Mouse (Mus musculus) embryo, embryonic 10.5 days (tissue): ENCODE measurements around the gene Spata21.

Experiments
- DNase-seq: peaks from one replicate; pipeline ENCODE4 v3.0.0-alpha.2; 2015; ENCODE audit warnings: low spot score

Gene Spata21

GRCm38 (mm10) chr4:141088033-141088432 is at the start of gene Spata21:
TSS of gene Spata21 (plus strand) at chr4:141088333.
- no peak for DNase-seq

GRCm38 (mm10) chr4:141041117-141041516 is 47.0 kb upstream of the Spata21 start:
- no peak for DNase-seq

DNA sequence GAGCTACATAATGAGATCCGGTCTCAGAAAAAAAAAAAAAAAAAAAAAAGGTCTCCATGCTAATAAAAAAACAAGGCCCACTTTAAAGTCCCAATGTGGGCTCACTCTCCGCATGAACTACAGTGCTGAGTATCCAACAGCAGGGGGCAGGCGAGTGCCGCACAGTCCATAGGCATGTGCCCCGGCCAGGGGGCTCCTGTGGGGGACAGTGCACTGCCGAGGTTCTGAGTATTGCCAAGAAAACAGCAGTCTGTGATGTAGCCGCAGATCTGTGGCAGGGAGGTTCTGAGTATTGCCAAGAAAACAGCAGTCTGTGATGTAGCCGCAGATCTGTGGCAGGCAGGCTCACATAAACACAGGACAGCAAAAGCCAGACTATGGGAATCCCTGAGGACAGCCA is 43.3 kb upstream of the Spata21 start:
- DNase-seq, result peak; percentile 85

GRCm38 (mm10) chr4:141048810-141049475 is 39.2 kb upstream of the Spata21 start:
- peak; percentile 44 for DNase-seq

- DNase-seq, result peak; percentile 92
Observed at GRCm38 (mm10) chr4:141049476-141049835, 38.7 kb upstream of the Spata21 start.

- no peak for DNase-seq
Observed at GRCm38 (mm10) chr4:141052442-141052841, 35.7 kb upstream of the Spata21 start.

DNA sequence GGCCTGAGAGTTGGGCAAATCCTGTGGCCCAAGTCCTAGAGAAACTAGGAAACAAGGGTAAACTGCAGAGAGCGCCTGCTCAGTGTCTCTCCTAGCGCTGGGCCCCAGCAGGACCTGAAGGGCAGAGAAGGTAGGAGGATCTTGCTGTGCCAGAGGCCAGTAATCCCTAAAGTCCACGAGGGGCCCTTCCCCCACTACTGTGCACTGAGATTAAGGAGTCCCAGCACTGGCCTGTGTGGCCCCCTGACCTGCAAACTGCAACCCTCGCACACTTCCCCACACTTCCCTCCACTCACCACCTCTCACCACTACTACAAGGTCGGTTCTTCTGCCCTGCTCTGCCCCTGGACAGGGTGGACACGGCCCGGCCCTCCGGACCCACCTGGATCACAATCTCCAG is 35.0 kb upstream of the Spata21 start:
- DNase-seq, result no peak

GRCm38 (mm10) chr4:141053568-141054161 is 34.5 kb upstream of the Spata21 start:
- peak; percentile 67 for DNase-seq

- no peak for DNase-seq
Observed at GRCm38 (mm10) chr4:141056970-141057369, 31.2 kb upstream of the Spata21 start.

DNA sequence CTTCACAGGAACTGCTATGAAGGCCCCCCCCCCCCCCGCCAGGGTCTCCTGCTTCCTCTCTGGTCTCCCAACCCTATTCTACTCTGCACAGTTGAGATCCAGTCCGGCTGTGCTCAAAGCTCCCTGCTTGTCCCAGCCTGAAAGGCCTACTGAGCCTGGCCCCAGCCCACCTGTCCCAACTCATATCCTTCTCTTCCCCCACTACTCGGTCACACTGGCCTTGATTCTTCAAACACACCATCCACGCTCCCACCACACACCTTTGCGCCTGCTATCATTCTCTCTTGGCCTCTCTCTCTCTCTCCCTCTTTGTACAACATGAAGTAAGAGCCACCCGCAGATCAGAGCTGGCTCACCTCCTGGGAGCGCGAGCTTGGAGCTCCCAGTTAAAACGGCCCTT is 29.3 kb upstream of the Spata21 start:
- no peak for DNase-seq

DNA sequence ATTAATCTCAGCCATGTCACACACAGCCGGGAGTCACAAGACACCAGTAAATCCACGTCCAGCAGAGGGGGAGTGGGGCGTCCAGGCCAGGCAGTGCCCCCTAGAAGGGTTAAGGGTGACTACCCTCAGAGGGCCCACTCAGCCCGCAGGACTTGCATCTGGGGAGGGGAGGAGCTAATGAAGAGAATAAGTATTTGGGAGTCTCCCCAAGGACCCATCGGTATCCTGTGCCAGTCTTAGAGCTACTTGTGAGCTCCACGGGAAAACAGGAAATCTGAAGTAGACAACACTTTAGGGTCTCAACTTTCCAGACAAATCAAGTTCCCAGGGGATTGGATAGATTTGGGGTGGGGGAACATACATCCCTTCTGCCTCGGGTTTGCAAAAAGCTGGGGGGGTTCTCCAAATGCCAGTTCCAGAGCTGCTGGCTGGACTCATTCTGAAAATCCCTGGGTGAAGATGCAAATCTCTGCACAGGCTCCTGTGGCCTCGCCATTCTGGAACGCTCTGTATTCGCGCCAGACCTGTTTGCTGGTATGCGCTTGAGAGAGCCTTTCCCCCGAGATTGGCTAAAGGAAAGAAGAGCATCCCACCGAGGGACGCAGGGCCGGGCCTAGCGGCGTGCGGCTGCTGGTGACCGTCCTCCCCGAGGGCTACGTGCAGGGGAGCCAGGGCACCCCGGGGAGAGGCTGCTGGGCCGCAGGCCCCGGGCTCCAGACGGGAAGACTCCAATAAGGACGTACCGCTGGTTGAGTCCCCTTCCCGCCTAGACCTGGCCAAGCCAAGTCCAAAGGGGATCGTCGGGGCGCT is 28.3 kb upstream of the Spata21 start:
- peak; percentile 66 for DNase-seq

DNA sequence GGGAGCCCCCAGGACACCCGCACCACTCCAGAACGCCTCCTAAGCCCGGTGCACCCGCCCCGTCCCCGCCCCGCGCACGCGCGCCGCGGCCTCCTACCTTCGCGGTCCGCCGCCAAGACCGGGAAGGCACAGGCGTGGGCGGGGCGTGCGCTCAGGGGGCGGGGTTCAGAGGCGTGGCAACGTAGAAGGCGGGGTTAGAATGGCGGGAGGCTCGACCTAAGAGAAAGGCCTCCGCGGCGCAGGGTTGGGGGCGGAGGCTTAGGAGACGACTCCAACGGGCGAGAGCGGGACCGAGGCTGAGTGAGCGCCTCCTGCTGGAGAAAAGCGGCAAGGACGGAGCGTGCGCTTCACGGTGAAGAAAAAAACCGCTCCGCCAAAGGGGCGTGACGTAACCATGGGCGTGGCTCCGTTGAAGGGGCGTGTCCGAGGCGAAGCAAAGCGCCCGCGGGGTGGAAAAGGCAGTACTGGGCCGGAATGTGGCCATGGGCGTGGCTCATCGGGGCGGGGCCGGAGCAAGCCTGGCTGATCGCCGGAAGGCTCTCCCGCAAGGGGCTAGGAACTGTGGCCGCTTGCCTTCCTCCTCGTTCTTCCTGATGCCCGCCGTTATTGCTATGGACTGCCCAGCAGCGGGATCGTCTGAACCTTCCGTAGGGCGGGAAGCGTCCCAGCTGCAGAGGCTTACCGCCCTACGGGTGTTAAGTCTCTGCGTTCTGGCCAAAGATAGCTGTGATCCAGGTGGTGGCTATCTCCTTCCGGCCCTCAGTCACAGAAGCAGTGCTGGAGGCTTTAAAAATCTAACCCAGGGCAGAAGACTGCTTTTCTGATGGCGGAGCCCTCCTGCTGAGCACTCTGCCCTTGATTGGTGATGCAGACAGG is 27.5 kb upstream of the Spata21 start, which contains the start of gene Crocc:
Crocc (minus strand) TSS at position 125 of the 876 bp plus-strand sequence.
- peak; percentile 100 for DNase-seq

GRCm38 (mm10) chr4:141064104-141064659 is 24.0 kb upstream of the Spata21 start:
- no peak for DNase-seq

DNA sequence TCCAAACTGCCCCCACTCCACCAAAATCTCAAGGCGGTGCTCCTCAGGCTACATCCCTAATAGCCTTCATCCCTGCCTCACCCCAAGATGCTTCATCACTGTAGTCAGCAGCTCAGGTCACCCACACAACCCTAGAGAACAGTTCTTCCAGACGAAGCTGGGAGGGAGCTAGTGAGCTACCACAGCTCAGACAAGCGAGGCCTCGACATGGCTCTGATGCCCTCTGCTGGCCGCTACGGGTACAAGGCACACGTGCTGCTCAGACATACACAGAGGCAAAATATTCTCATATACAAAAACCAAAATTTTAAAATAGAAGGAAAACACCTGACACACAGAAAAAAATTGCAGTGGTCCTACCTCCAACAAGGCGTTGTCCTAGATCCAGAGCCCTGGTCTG is 23.0 kb upstream of the Spata21 start:
- DNase-seq, result peak; percentile 92

- no peak for DNase-seq
Observed at GRCm38 (mm10) chr4:141066709-141067515, 21.2 kb upstream of the Spata21 start.

DNA sequence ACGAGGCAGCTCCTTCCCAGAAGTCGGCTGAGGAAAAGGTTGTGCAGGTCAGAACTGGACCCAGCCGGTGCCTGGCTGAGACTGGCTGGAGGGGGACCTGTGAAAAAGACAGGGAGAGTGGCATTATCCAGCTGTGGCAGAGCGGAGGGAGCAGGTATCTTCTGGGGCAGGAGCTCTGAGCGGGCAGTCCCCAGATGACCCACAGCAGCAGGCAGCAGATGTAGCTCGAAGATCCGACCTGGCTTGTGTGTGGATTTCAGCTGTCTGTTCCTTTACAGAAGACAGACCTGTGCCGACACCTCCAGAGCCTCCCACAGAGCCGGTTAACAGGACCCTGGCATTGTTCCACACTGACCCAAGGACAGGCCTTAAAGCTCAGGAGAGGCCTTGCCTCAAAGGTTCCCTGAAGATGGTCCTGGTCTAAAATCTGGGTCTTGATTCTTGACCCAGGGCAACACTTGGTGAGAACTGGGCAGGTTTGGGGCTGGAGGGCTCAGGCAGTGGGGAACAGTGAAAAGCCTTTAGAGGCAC is 20.6 kb upstream of the Spata21 start:
- no peak for DNase-seq

GRCm38 (mm10) chr4:141068655-141069054 is 19.5 kb upstream of the Spata21 start:
- no peak for DNase-seq

DNA sequence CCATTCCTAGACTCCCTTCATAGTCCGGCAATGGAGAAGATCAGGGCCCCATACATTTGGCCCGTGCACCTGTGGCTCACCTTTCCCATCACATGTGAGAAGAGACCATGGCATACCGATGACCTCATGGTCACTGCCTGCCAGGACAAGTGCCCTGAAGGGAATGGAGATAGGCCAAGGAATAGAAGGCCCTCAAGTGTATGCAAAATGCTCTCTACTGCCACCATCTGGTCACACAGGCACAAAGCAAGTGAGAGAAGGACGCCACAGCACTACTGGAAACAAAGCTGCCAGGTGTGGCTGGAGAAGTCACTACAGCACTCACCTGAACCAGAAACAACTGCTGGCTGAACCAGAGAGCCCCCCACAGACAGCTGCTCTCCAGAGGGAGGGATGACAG is 18.4 kb upstream of the Spata21 start:
- DNase-seq, result peak; percentile 74

DNA sequence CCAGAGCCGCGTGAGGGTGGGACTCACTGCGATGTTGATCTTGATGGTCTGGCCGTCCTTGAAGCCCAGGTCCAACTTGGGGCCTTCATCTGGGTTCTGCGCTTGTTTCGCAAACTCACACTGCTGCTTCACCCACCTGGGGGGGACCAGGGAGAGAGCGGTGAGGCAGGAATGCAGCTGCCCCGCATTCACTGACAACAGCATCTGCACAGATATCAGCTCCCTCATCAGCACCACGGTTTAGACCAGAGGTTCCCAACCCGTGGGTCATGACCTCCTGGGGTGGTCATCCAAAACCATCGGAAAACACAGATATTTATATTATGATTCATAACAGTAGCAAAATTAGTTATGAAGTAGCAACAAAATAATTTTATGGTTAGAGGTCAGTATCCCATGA is 15.6 kb upstream of the Spata21 start:
- no peak for DNase-seq

- DNase-seq, result no peak
Observed at GRCm38 (mm10) chr4:141073661-141074060, 14.5 kb upstream of the Spata21 start.

DNA sequence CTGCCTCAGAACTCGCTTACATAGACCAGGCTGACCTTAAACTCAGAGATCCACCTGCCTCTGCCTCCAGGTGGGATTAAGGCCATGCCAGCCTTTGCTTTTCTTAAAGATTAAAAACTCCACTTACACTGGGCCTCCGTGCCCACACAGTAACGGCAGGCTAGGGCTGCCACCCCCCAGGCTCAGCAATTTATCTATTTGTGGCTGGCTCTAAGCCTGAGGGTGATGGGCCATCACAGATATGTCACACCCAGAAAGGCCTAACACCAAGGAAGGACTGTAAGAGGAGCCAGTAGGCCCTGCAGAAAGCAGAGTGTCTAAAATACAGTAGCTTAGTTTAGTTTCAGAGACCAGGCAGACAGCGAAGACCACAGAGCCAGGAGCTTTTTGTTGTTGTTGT is 14.0 kb upstream of the Spata21 start:
- no peak for DNase-seq
